Mouse (Mus musculus) v-Abl transformed pro-B cells (cell line): ENCODE results near the gene Wipi2.

Experiments used
- in situ Hi-C, 2 experiments: fragments of 400-800 bp; cut with MboI; formaldehyde crosslinking; loops; one replicate each; pipeline ENCODE4 v1.15.1; 2025; ENCODE audit not compliant: unreplicated experiment in 2 of 2

Gene Wipi2

GRCm38 (mm10) chr5:142716056-142716455 lies 88.6 kb downstream of the Wipi2 start:
- in situ Hi-C loops = loop anchor here (5.0 kb wide), 2 partner anchors 134 to 214 kb away; no protein-coding TSS in a partner anchor

- in situ Hi-C loops = loop anchor here (5.0 kb wide), 2 partner anchors 136 to 216 kb away; no protein-coding TSS in a partner anchor
Measured at GRCm38 (mm10) chr5:142718037-142718436, 90.5 kb downstream of the Wipi2 start.

GRCm38 (mm10) chr5:142718486-142718885 lies 91.0 kb downstream of the Wipi2 start:
- in situ Hi-C loops = loop anchor here (5.0 kb wide), 2 partner anchors 136 to 216 kb away; no protein-coding TSS in a partner anchor

GRCm38 (mm10) chr5:142719897-142720296 lies 92.4 kb downstream of the Wipi2 start:
- in situ Hi-C loops = loop anchor here (5.0 to 10.0 kb wide), 3 partner anchors 138 to 218 kb away; no protein-coding TSS in a partner anchor
